Mouse (Mus musculus): ENCODE results near the gene Fancd2. TPM values are rescaled to one million over a fixed set of nuclear protein-coding genes. Genes with fewer than 3 reads are reported as not detected.

Fancd2 gene
- polyA plus RNA-seq, 1 experiment from 2014 or later = 4.3 TPM

GRCm38 (mm10) chr6:113564557-113564956 is 33.1 kb downstream of the Fancd2 start:
- WGBS = 97% methylated on average over 1 of the region's 1 CpGs
- H3K4me2 ChIP-seq (ENCODE audit: low read length) = no peak overlapping the region

DNA sequence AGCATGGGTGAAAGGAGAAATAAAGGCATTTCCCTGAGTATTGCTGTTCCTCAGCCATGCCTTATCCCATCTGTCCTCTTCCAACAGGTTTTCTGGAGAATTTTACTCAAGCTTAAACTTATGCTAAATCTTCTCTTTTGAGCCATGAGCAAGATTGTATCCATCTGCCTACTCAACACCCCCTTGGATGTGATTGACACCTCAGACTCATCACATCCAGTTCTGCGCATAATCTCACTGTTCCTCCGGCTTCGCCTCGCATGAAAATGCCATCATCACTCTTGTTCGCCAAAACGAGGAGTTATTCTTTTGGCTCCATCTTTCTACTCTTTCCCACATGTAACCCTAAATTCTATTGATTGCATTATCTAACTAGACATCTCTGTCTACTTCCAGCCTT is 44.6 kb downstream of the Fancd2 start:
- H3K9ac ChIP-seq (replicated peaks; ENCODE audit: low read depth, low read length) = no peak overlapping the region
- H3K4me1 ChIP-seq (replicated peaks; ENCODE audit: control insufficient read depth, insufficient read depth, low read length) = no peaks in the 10 kb centered on the region
- H3K4me3 ChIP-seq (replicated peaks; ENCODE audit: low read length) = no peak overlapping the region
- WGBS = 91% methylated on average over 6 of the region's 6 CpGs
- H3K27me3 ChIP-seq (replicated peaks; ENCODE audit: control insufficient read depth, insufficient read depth, low read length) = no peaks in the 10 kb centered on the region
- no peaks in the 10 kb centered on the region for H3K9me3 ChIP-seq (ENCODE audit: control insufficient read depth, low read length)
- ATAC-seq = no peak
- no peaks in the 10 kb centered on the region for H3K36me3 ChIP-seq (ENCODE audit: control insufficient read depth, insufficient read depth)
- no peak overlapping the region for H3K4me2 ChIP-seq (ENCODE audit: low read length)
- H3K27ac ChIP-seq (ENCODE audit: low read length) = no peak overlapping the region

More at GRCm38 (mm10) chr6:113564557-113564956, 33.1 kb downstream of the Fancd2 start:
- Histone ChIP-seq H3K36me3 (ENCODE audit: control insufficient read depth, insufficient read depth) (no peaks in the 10 kb centered on the region), H3K9me3 (ENCODE audit: control insufficient read depth, low read length) (no peaks in the 10 kb centered on the region), H3K27ac (ENCODE audit: low read length) (no peak overlapping the region), H3K4me1 (replicated peaks; ENCODE audit: control insufficient read depth, insufficient read depth, low read length) (no peaks in the 10 kb centered on the region), H3K27me3 (replicated peaks; ENCODE audit: control insufficient read depth, insufficient read depth, low read length) (no peaks in the 10 kb centered on the region), H3K9ac (replicated peaks; ENCODE audit: low read depth, low read length) (no peak overlapping the region), H3K4me3 (replicated peaks; ENCODE audit: low read length) (no peak overlapping the region)
- no peak for ATAC-seq

DNA sequence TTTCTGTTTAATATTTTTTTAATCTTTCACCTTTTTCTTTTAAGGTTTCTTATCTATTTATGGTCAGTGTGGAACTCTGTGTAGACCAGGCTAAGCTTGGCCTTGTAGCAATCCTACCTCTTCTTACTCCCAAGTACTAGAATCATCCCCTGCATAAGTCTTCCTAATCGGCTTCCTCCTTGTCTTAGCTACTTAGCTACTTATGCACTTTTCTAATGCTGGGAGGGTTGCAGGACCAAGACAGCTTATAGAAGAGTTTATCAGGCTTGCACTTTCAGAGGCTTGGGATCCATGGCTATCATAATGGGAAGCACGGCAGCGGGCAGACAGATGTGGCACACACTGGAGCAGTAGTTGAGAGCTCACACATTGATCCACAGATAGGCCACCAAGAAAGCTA is 47.8 kb downstream of the Fancd2 start:
- Histone ChIP-seq H3K4me1 (replicated peaks; ENCODE audit: control insufficient read depth, insufficient read depth, low read length) (no peaks in the 10 kb centered on the region), H3K27ac (ENCODE audit: low read length) (no peak overlapping the region), H3K36me3 (ENCODE audit: control insufficient read depth, insufficient read depth) (no peaks in the 10 kb centered on the region), H3K27me3 (replicated peaks; ENCODE audit: control insufficient read depth, insufficient read depth, low read length) (no peaks in the 10 kb centered on the region), H3K9me3 (ENCODE audit: control insufficient read depth, low read length) (no peaks in the 10 kb centered on the region), H3K9ac (replicated peaks; ENCODE audit: low read depth, low read length) (no peak overlapping the region), H3K4me2 (ENCODE audit: low read length) (no peak overlapping the region), H3K4me3 (replicated peaks; ENCODE audit: low read length) (no peak overlapping the region)
- 97% methylated on average over 3 of the region's 3 CpGs for WGBS
- ATAC-seq = no peak

DNA sequence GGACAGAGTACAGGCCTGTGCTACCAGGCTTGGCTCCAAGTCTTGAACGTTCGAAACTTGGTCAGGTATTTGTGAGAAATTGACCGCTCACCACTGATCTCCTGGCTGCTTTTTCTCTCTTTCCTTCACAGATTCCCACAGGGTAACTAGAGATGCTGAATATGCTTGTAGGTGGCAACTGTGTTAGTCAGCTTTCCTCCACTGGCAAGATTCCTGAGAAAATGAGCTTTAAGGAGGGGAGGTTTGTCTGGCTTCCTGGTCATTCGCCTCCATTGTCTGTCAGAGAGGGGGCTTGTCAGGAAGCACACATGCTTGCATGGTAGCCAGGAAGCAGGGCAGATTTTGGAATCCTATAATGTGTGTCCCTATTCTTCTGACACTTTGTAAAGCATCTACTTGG is 51.5 kb downstream of the Fancd2 start:
- Histone ChIP-seq H3K9ac (replicated peaks; ENCODE audit: low read depth, low read length) (no peak overlapping the region), H3K4me2 (ENCODE audit: low read length) (no peak overlapping the region), H3K4me3 (replicated peaks; ENCODE audit: low read length) (no peak overlapping the region), H3K4me1 (replicated peaks; ENCODE audit: control insufficient read depth, insufficient read depth, low read length) (no peaks in the 10 kb centered on the region), H3K9me3 (ENCODE audit: control insufficient read depth, low read length) (no peaks in the 10 kb centered on the region), H3K27ac (ENCODE audit: low read length) (no peak overlapping the region), H3K36me3 (ENCODE audit: control insufficient read depth, insufficient read depth) (no peaks in the 10 kb centered on the region), H3K27me3 (replicated peaks; ENCODE audit: control insufficient read depth, insufficient read depth, low read length) (no peaks in the 10 kb centered on the region)
- WGBS = 97% methylated on average over 4 of the region's 4 CpGs
- no peak for ATAC-seq

DNA sequence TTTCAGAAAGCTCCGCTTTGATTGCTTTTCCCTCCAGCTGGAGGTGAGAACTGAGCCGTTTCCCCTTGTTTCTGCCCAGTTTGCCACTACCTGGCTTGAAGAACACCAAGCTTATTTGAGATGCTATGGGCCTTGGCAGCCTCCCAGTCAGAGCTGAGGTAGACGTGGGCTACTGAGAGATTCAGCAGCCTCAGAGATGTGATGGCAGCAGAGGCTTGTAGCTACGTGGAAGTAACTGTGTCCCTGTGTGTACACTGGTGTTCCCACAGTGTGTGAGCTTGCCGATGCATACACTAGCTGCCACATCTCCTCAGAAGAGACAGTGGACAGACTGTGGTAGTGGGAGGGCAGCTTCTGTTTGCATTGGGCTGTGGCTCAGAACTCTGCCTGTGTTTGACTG is 53.6 kb downstream of the Fancd2 start:
- H3K27ac ChIP-seq (ENCODE audit: low read length) = no peak overlapping the region
- 94% methylated on average over 5 of the region's 5 CpGs for WGBS
- no peaks in the 10 kb centered on the region for H3K27me3 ChIP-seq (replicated peaks; ENCODE audit: control insufficient read depth, insufficient read depth, low read length)
- H3K4me1 ChIP-seq (replicated peaks; ENCODE audit: control insufficient read depth, insufficient read depth, low read length) = no peaks in the 10 kb centered on the region
- no peak overlapping the region for H3K4me3 ChIP-seq (replicated peaks; ENCODE audit: low read length)
- no peaks in the 10 kb centered on the region for H3K9me3 ChIP-seq (ENCODE audit: control insufficient read depth, low read length)
- no peak for ATAC-seq
- H3K36me3 ChIP-seq (ENCODE audit: control insufficient read depth, insufficient read depth) = no peaks in the 10 kb centered on the region
- H3K9ac ChIP-seq (replicated peaks; ENCODE audit: low read depth, low read length) = no peak overlapping the region
- no peak overlapping the region for H3K4me2 ChIP-seq (ENCODE audit: low read length)

DNA sequence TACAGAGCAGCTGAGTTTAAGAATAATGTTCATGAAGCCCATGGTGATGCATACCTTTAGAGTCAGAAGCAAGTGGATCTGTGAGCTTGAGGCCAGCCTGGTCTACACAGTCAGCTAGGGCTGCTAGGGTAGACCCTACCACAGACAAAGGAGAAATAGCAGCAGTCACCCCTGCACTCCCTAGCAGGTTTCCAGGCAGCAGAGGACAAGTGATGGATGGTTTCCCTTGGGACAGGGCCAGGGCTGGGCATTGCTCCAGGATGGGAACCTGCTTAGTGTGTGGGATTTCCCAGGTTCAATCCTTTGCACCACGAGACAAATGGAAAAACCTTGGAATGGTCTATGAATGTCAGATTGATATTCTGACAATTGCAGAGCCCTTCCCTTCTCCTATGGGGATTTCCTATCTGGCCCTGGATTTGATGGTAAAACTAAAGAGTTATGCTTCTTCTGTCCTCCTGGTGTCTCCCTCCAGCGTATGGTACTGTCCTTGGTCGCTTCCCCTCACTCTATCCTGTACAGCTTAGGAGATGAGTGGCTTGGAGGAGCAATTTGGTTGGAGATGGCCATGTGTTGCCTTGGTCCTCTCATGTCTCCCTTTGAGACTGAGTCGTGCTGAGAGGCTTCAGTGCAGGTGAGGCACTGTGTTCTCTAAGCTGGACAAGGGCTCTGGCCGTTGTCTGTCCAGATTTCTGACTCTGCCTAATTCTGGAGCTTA is 55.1 kb downstream of the Fancd2 start:
- Histone ChIP-seq H3K4me3 (replicated peaks; ENCODE audit: low read length) (no peak overlapping the region), H3K4me2 (ENCODE audit: low read length) (no peak overlapping the region), H3K4me1 (replicated peaks; ENCODE audit: control insufficient read depth, insufficient read depth, low read length) (no peaks in the 10 kb centered on the region), H3K27ac (ENCODE audit: low read length) (no peak overlapping the region), H3K36me3 (ENCODE audit: control insufficient read depth, insufficient read depth) (no peaks in the 10 kb centered on the region), H3K9me3 (ENCODE audit: control insufficient read depth, low read length) (no peaks in the 10 kb centered on the region), H3K9ac (replicated peaks; ENCODE audit: low read depth, low read length) (no peak overlapping the region), H3K27me3 (replicated peaks; ENCODE audit: control insufficient read depth, insufficient read depth, low read length) (no peaks in the 10 kb centered on the region)
- no peak for ATAC-seq
- 63% methylated on average over 5 of the region's 5 CpGs for WGBS

DNA sequence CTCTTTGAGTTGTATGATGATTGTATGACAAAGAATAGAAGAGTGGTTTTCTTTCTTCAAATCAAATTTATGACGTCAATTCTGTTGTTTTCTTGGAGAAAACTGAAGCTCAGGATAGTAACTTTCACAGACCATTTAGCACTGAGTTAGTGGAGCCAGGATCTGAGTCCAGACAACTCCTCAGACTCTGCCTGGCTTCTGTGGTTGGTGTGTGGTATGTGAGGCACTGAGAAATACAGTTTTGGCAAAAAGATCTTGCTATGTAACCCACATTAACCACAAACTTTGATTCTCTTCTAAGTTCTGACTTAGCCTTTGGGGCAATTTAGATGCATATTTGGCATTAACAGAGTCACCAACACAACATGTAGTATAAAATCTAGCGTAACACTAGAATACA is 61.2 kb downstream of the Fancd2 start:
- H3K9me3 ChIP-seq (ENCODE audit: control insufficient read depth, low read length) = no peaks in the 10 kb centered on the region
- H3K4me1 ChIP-seq (replicated peaks; ENCODE audit: control insufficient read depth, insufficient read depth, low read length) = no peaks in the 10 kb centered on the region
- H3K9ac ChIP-seq (replicated peaks; ENCODE audit: low read depth, low read length) = no peak overlapping the region
- H3K36me3 ChIP-seq (ENCODE audit: control insufficient read depth, insufficient read depth) = no peaks in the 10 kb centered on the region
- WGBS = 90% methylated on average over 2 of the region's 2 CpGs
- no peaks in the 10 kb centered on the region for H3K27me3 ChIP-seq (replicated peaks; ENCODE audit: control insufficient read depth, insufficient read depth, low read length)
- ATAC-seq = no peak
- H3K4me2 ChIP-seq (ENCODE audit: low read length) = no peak overlapping the region
- H3K4me3 ChIP-seq (replicated peaks; ENCODE audit: low read length) = no peak overlapping the region
- no peak overlapping the region for H3K27ac ChIP-seq (ENCODE audit: low read length)

GRCm38 (mm10) chr6:113597945-113598344 is 66.5 kb downstream of the Fancd2 start:
- Histone ChIP-seq H3K36me3 (ENCODE audit: control insufficient read depth, insufficient read depth) (no peaks in the 10 kb centered on the region), H3K4me3 (replicated peaks; ENCODE audit: low read length) (no peak overlapping the region), H3K9me3 (ENCODE audit: control insufficient read depth, low read length) (no peaks in the 10 kb centered on the region), H3K27ac (ENCODE audit: low read length) (no peak overlapping the region), H3K9ac (replicated peaks; ENCODE audit: low read depth, low read length) (no peak overlapping the region), H3K4me1 (replicated peaks; ENCODE audit: control insufficient read depth, insufficient read depth, low read length) (no peaks in the 10 kb centered on the region), H3K27me3 (replicated peaks; ENCODE audit: control insufficient read depth, insufficient read depth, low read length) (no peaks in the 10 kb centered on the region), H3K4me2 (ENCODE audit: low read length) (no peak overlapping the region)
- no peak for ATAC-seq
- WGBS = 92% methylated on average over 4 of the region's 4 CpGs

- Histone ChIP-seq H3K27ac (ENCODE audit: low read length) (no peak overlapping the region), H3K36me3 (ENCODE audit: control insufficient read depth, insufficient read depth) (no peaks in the 10 kb centered on the region), H3K9me3 (ENCODE audit: control insufficient read depth, low read length) (no peaks in the 10 kb centered on the region), H3K9ac (replicated peaks; ENCODE audit: low read depth, low read length) (no peak overlapping the region), H3K27me3 (replicated peaks; ENCODE audit: control insufficient read depth, insufficient read depth, low read length) (no peaks in the 10 kb centered on the region), H3K4me3 (replicated peaks; ENCODE audit: low read length) (no peak overlapping the region), H3K4me2 (ENCODE audit: low read length) (no peak overlapping the region), H3K4me1 (replicated peaks; ENCODE audit: control insufficient read depth, insufficient read depth, low read length) (0 out of 2 replicates have a peak, but pooled peaks cover 3% of the 10 kb centered on the region)
- ATAC-seq = no peak
- WGBS = 69% methylated on average over 5 of the region's 5 CpGs
Observed at GRCm38 (mm10) chr6:113599833-113600232, 68.4 kb downstream of the Fancd2 start.

All from forebrain, embryonic 16.5 days (tissue).